Mouse (Mus musculus) heart, adult 18-20 months (tissue): ENCODE data around the gene Abhd17c. TPM values are rescaled to one million over a fixed set of nuclear protein-coding genes. Genes with fewer than 3 reads are reported as not detected.

Experiments
- DNase-seq, 2 experiments: peaks; one replicate each; pipeline ENCODE4 v3.0.0; 2021 to 2022; ENCODE audit warnings: mixed read lengths in 1 of 2
- total RNA-seq, 2 experiments: library from RNA; stranded (reverse); gene quantifications; 2 replicates each; pipeline ENCODE4 v1.2.3; 2021

Gene Abhd17c
- total RNA-seq, 2 experiments from 2014 or later = 29.8 to 35.7 TPM

DNA sequence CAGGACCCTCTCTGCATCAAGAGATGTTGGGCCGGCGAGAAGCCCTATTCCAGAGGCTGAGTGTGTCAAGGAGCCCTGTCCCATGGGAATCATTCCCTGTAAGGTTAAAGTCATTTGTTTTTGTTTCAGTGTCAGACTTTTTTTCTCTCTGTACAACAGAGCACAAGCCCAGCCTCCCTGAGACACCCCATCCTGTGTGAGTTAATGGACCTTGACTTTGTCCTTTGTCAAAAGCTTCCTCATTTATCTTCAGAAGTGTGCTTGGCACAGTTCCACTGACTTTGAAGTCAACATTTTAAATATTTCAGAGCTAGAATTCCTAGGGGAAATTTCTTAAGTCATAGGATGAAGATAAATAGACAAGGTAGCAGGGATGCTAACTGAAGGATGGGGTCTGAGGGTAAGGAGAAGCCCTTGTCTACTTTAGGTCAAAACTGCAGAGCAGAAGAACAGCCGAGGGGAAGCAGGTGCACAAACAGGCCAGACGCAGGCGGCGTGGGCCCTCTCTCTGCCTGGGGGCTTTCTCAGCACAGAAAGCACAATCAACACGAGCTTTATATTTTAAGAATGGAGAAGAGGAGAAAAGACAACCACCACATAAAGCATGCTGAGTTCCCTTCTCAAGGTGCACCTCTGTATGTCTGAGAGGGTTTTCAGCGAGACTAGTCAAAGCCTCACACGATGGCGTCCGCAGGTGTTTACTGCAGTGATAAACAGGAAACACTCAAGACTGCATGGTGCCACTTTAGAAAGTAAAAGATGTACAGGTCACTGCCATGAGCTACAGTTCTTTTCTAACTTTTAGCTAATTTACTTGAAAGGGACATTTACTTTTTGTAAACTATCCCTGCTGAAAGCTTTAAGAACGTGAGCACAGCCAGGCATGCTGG lies 32.2 kb downstream of the Abhd17c start:
- no peak for DNase-seq

DNA sequence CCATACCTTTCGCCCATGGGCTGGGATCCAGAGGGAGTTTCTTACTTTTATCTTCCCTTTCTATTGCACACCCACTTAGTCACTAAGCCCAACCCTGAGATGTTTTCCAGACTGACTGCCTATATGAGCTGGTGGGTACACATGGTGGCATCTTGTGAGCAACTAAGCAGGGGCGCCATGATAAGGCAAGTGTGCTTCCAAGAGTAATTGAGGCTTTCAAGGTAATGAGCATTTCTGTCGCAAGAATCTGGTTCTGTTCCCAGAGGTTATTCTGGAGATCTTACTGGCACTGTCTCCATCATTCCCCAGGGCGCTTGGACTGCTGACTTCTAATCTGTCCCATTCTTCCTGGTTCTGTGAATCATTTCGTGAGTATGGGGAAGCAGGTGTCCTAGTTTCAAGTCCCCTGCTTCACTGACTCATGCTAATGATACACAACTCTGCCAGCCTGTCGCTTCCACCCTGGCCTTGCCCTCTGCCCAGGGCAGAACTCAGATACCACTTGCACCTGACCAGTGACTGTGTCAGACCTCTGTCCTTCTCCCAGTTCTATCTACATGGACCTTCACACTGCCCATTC lies 34.1 kb downstream of the Abhd17c start:
- peak; percentile 38 to 40 for DNase-seq

DNA sequence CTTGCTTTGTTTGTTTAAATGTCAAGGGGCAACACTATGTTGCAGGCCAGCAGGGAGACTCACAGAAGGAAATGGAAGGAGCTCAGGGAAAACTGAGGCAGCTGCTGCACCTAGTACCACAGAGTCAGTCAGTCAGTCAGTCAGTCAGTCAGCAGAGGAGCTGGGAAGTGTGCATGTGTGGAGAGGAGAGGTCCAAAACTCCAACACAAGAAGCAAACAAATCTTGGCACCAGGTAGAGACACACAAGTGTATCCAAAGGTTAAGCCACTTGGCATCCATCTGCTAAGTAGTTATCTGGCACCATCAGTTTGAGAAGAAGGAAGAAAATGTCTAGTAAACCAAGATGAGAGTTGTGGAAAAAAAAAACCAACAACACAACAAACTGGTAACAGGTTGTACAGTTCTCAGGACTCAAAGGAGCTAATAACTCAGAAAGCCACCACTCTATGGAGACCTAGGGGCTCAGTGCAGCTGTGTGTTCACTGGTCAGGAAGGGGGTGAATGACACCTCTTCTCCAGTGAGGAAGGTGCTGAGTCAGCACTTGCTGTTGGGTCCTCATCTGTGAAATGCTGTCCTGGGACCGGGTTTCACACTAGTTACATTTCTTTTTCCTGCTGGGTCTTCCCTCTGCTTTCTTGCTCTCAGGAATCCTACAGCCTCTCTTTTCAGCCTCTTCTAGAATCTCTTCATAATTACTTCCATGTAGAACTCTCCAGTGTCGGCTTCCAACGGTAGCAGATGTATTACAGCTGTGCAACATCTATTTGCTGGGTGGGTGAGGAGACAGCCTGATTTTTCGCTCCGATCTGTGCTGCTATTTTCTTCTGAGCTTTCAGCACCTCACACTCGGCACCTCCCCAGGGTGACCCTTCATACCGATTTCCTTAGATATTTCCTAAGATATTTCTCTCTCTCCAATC lies 34.8 kb downstream of the Abhd17c start:
- DNase-seq = peak; percentile 55 to 58

DNA sequence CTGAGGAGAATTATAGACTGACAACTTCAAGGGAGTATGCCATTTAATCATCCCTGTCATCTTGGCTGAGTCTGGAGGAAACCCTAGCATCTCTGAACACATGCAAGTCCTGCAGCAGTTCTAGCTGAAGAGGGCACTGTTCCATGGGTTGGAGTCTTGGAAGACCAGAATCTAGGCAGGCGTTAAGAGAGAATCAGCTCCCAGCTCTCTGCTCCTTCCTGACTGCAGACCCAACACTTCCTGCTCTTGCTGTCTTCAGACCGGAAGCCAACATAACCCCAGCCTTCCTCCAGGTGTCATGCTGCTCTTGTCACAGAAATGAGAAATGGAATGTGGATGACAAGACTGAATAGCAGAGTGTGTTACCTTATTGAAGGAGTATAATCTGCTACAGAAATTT lies 36.3 kb downstream of the Abhd17c start:
- DNase-seq = no peak

DNA sequence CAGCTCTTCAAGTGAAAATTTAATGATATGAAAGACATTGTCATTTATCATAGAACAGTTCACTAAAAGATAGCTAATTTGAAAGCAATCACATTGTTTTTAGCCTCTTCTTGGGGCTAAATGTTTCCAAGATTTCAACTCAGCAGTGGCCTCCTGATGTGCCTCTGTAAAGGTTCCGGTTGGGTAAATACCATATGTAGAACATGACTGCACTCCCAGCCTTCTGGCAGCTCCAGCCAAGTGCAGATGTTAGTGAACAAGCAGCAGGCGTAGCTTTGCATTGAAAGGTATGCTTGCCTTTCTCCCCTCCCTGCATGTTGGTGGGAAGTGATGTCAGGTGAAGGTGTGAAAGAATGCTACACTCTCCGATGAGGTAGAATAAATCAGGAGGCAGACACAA lies 36.9 kb downstream of the Abhd17c start:
- no peak for DNase-seq

DNA sequence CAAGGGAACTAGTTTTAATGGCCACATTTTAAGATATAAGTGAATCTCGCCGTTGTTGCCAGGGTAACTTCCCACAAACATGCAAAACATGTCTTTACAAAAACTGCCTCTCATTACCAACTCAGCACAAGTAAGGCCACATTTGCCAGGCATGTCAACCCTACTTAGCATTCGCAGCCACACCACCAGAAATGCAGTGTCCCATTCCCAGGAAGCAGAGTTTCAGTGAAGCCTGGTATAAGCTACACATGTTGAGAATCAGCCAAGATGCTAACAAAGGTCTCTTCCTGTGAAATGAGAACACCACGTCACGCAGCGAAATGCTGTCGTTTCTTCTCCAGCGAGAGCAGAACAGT lies 38.7 kb downstream of the Abhd17c start:
- DNase-seq = no peak

DNA sequence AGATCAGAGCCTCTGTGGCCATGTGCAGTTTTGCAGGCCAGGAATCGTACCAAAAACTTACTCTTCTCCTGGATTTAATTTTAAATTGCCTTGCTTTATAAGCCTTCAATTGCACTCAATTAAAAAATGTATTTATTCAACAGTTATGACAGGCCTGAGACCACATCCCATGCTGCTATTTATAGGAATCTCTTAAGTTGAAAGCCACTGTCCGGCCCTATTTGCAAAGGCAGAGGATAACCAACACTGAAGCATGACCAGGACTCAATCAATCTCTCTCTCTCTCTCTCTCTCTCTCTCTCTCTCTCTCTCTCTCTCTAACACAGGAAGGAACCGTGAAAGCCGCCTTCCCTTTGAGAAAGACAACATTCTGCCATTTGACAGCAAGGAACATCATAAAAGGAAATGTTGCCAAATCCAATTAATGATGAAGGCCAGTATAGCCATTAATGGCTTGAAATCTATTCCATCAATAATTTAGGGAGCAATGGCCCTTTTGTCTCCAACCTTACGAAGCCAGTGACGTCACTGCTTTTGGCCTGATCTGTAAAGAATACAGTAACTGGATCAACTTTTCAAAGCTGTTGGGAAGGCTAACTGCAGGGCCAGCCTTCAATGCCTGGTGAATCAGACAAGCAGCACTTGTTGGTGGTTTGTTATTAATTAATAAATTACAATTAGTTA lies 39.2 kb downstream of the Abhd17c start:
- no peak for DNase-seq

DNA sequence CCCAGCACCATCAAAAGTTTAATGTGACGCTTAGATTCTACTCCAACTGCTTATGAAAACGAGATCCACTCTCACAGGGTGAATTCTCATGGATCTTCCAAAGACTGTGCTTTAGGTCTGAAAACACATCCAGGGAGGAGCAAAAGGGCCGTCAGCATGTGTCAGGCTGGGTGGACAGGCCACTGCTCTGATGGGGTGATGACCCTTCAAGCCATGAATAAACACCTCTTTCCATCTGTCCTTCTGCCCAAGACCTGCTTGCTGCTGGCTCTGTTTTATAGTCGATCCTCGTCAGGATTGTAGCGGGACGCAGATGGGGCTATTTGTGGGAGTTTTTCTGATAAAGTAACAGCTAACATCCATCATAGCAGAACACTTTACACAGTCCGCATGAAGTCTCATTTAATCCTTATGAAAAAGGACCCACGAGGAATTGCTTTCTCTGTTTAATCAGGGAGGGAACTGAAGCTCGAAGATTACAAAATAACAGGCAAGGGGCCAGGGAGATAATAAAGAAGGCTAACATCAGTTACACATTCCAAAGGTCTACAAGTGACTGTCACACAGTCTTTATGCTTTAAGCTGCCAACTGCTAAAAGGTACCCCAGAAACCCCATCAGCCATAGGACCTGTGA lies 39.9 kb downstream of the Abhd17c start:
- no peak for DNase-seq

DNA sequence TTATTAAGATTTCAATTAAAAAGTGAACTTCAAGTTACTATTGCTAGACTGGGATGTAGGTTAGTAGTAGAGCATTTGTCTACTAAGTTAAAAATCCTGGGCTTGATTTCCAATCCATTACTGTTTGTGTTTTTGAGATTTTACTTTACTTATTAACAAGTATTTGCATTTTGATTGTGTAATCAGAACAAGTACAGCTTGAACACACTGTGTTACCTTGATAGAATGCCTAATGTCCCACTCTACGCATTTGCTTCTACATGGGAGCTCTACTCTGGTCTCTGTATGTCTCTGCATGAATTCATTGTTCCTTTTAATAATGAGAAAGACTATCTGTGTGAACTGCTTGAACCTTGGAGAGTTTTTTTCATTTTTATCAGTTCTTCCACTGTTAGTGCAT lies 44.8 kb downstream of the Abhd17c start:
- no peak for DNase-seq

DNA sequence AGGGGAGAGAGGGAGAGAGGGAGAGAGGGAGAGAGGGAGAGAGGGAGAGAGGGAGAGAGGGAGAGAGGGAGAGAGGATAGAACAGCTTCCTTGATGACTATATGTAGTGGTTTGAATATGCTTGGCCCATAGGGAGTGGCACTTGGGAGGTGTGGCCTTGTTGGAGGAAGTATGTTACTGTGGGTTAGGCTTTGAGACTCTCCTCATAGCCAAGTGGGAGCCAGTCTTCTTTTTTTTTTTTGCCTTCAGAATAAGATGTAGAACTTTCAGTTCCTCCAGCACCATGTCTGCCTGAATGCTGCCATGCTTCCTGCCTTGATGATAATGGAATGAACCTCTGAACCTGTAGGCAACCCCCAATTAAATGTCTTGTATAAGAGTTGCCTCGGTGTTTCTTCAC lies 49.1 kb downstream of the Abhd17c start:
- DNase-seq = no peak

DNA sequence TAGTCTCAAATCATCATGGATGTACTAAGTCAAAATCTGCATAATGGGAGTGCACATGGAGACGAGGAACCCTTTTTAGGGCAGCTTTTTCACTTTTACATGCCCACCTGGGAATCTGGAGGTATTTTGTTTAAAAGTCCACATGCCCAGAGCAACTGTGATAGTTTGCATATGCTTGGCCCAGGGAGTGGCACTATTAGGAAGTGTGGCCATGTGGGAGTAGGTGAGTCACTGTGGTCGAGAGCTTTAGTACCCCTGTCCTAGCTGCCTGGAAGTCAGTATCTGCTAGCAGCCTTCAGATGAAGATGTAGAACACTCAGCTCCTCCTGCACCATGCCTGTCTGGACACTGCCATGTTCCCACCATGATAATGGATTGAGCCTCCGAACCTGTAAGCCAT lies 51.0 kb downstream of the Abhd17c start:
- no peak for DNase-seq

DNA sequence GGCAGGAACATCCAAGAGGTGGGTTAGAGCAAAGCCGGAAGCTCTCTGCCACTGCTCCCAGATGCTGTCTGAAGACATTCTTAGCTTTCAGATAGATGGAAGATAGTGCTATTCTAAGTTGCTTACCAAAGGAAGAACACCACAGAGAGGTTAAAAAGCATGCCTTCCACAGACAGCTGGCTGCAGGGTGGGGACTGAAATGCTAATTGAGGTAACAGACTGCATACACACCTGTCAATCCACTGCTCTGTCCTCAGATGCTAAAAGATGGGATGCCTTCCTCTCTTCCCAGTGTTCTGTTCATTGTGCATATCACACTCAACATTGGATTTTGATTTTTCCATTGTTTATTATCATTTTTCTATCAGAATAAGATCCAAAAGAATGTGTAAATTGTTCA lies 53.6 kb downstream of the Abhd17c start:
- DNase-seq = no peak

DNA sequence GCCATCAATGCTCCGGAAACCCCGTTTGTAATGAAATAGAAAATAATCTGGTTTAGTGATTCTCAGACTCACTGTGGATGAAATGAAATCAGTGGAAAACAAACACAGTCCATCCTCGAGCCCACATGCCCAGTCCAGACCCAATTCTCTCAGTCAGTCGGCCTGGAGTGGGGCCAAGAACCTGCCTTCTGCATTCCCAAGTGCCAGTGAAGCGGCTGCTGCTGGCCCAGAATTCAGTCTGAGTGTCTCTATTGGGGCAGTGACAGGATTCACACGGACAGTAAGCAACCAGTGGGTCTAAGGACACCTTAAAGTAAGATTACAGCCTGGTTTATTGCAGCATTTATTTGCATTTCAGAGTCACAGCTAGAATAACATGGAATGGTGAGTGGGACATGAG lies 55.2 kb downstream of the Abhd17c start:
- peak; percentile 24 to 53 for DNase-seq

DNA sequence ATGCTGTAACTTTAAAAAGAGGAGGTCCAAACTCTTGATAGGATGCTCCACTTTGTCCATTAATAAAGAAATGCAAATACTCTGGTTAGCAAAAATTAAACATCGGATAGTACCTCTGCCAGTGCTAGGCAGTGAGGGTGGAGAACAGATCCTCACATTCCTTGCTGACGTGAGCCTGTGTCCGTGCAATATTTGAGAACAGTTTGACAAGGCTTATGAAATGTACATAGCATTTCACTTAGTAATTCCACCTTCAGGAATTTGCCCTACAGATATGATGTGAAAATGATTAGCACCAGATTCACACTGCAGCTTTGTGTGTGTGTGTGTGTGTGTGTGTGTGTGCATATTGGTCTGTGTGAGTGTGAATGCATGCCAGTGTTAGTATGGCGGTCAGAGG lies 60.9 kb downstream of the Abhd17c start:
- DNase-seq = no peak

DNA sequence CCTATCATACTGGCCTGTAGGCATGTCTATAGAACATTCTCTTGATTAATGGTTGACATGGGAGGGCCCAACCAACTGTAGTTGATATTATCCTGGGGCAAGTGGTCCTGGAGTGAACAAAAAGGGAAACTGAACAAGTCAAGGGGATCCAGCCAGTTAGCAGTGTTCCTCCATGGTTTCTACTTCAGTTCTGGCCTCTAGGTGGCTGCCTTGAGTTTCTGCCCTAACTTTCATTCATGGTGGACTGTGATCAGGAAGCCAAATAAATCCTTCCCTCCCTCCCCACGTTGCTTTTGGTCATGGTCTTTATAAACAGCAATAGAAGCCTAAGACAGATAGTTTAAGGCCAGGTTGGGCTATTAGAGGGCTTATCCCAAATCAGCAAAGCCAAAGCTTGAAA lies 61.9 kb downstream of the Abhd17c start:
- DNase-seq = peak; percentile 10 to 29

DNA sequence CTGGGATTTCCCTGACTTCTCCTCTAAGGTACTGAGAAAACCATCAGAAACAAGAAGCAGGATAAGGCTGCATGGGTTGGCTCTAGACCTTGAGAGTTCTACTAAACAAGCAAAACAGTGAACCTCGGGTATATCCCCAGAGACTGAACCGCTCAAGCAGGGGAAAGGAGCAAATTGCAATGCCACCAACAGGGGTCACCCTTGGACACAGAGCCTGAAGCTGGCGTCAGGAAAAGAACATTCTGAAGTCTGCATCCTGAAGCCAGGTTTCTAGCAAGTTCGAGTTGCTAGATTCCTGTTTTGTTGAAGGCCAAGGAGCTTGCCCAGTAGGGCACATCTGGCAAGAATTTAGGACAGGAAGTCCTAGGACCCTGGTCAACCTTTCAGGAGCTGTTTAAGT lies 62.7 kb downstream of the Abhd17c start:
- peak; percentile 69 to 85 for DNase-seq

DNA sequence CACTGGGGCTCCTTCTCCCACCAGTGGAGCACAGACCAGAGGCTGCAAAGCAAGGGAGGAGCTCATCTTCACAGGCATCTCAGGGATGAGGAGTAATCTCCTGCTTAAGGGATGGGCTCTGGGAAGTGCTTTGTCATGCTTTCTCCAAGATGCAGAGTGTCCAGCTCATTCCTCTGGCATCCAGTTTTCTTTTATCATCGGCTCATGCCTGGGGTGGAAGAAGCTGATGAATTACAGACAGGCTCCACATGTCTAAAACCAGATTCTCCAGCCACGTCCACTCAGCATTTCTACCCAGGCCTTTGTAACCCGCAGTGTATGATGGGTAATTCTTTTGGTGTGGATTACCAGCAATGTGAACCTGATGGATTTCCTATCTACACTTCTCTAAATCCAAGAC lies 63.5 kb downstream of the Abhd17c start:
- no peak for DNase-seq

DNA sequence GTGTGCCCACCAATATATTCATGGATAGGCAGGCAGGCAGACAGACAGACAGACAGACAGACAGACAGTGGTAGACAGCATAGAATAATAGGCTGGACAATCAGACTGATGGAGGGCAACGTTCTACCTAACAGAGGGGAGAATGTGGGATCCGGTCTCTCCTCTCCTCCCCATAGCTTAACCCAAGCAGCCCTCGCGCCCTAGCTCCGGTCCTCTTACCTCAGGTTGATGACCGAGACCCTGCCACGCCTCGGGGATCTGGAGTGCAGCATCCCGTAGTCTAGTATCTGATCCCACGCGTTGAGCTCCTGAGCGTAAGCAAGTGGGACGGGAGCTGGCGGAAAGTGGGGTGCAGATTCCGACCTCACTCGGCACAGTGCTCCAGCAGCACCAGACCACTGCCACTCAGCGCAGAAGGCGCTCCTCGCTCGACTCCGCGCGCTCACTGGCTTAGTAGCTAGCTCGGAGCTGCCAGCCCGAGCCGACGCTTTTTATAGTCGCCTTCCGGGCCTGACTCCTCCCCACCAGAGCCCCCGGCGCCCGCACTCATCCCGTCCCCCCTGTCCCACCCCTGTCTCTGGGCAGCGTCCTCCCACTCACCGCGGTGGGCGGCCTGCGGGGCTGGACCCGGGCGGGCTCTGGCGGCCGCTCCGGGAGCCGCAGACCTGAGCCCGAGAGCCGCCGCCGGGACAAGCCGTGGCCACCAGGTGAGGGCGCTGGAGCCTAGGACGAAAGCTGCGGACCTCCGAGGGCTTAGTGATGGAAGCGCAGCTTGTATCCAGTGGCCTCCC lies 65.5 kb downstream of the Abhd17c start, which contains the start of gene Cemip:
Cemip (minus strand) TSS at position 464 of the 791 bp plus-strand sequence.
- DNase-seq = peak; percentile 68 to 85

DNA sequence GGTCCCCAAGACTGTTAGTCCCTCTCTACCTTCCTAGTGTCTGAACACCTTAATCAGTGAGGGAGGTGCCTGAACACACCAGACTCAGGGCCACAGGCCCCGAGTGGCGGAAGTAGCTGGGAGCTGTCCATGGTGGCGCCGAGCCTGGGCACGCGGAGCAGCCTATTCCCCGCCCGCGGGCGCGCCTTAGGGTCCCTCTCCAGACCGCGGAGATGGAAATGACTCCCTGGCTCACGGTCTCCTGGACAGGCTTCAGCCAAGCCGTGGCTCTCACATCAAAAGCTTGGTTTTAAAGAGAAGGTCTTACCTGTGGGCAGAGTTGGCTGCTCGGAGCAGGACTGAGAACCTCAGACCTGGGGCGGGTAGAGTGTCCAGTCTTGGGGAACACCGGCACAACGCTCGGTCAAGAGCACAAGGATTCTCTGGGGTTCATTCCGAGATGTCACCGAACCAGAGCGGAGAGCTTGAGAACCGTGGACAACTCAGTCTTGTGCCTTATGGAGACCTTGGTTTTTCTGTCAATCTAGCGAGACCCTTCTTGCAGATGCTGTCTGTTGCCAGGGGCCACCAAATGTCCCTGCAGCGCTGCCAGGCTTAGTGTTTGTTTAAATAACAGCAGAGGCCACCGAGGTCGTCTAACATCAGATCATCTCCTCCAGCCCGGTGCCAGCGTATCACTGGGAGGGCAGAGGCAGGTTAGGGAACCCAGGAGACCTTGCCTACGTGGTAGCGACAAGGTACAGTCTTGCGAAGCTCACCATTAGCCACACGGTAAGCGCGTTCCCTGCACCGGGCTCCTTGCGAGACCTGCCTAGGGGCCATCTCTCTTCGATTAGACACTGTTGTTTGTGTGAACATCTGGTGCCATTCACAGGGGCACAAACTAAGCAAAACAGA lies 66.4 kb downstream of the Abhd17c start:
- peak; percentile 9 to 62 for DNase-seq
